Mouse (Mus musculus) CD4-positive helper T cell, adult 2 months (primary cell): ENCODE results near the gene Tecpr1.

Experiments
- DNase-seq: peaks from one replicate; pipeline ENCODE4 v3.0.0-alpha.2; 2012; ENCODE audit warnings: low read depth, missing footprints, low spot score

Gene Tecpr1

GRCm38 (mm10) chr5:144251876-144252577 lies 28.6 kb upstream of the Tecpr1 start:
- DNase-seq: peak; percentile 37

- no peak for DNase-seq
Measured at GRCm38 (mm10) chr5:144249871-144250270, 26.5 kb upstream of the Tecpr1 start.

- DNase-seq: no peak
Measured at GRCm38 (mm10) chr5:144247906-144248585, 24.6 kb upstream of the Tecpr1 start.

GRCm38 (mm10) chr5:144247307-144247706 lies 23.9 kb upstream of the Tecpr1 start:
- DNase-seq: no peak

- DNase-seq: no peak
Measured at GRCm38 (mm10) chr5:144246669-144247068, 23.3 kb upstream of the Tecpr1 start.

GRCm38 (mm10) chr5:144245592-144245991 lies 22.2 kb upstream of the Tecpr1 start:
- no peak for DNase-seq

GRCm38 (mm10) chr5:144243901-144244487 lies 20.6 kb upstream of the Tecpr1 start, which contains the start of gene Bri3:
Gene Bri3, plus strand, starts transcription at chr5:144244437.
- DNase-seq: no peak

GRCm38 (mm10) chr5:144238969-144239368 lies 15.6 kb upstream of the Tecpr1 start:
- DNase-seq: no peak

- no peak for DNase-seq
Measured at GRCm38 (mm10) chr5:144234714-144235113, 11.3 kb upstream of the Tecpr1 start.

GRCm38 (mm10) chr5:144234222-144234621 lies 10.8 kb upstream of the Tecpr1 start:
- DNase-seq: no peak

- no peak for DNase-seq
Measured at GRCm38 (mm10) chr5:144232531-144232930, 9.1 kb upstream of the Tecpr1 start.

- DNase-seq: peak; percentile 62
Measured at GRCm38 (mm10) chr5:144231410-144231809, 8.0 kb upstream of the Tecpr1 start.

GRCm38 (mm10) chr5:144230216-144230615 lies 6.8 kb upstream of the Tecpr1 start:
- no peak for DNase-seq

- DNase-seq: no peak
Measured at GRCm38 (mm10) chr5:144226220-144226619, 2.8 kb upstream of the Tecpr1 start.

- DNase-seq: peak; percentile 23
Measured at GRCm38 (mm10) chr5:144223899-144224816, 743 bp upstream of the Tecpr1 start.

- DNase-seq: peak; percentile 73
Measured at GRCm38 (mm10) chr5:144222811-144223502, 458 bp downstream of the Tecpr1 start.

- DNase-seq: peak; percentile 89
Measured at GRCm38 (mm10) chr5:144221305-144221704, 2.1 kb downstream of the Tecpr1 start.

GRCm38 (mm10) chr5:144219936-144220335 lies 3.5 kb downstream of the Tecpr1 start:
- no peak for DNase-seq

GRCm38 (mm10) chr5:144219306-144219705 lies 4.1 kb downstream of the Tecpr1 start:
- DNase-seq: no peak

- no peak for DNase-seq
Measured at GRCm38 (mm10) chr5:144218061-144218460, 5.4 kb downstream of the Tecpr1 start.

- peak; percentile 39 for DNase-seq
Measured at GRCm38 (mm10) chr5:144215992-144216391, 7.4 kb downstream of the Tecpr1 start.
